Mouse (Mus musculus): ENCODE measurements around the gene Slc34a1. TPM values are rescaled to one million over a fixed set of nuclear protein-coding genes. Genes with fewer than 3 reads are reported as not detected.

The Slc34a1 gene
- polyA plus RNA-seq, 1 experiment: not detected

DNA sequence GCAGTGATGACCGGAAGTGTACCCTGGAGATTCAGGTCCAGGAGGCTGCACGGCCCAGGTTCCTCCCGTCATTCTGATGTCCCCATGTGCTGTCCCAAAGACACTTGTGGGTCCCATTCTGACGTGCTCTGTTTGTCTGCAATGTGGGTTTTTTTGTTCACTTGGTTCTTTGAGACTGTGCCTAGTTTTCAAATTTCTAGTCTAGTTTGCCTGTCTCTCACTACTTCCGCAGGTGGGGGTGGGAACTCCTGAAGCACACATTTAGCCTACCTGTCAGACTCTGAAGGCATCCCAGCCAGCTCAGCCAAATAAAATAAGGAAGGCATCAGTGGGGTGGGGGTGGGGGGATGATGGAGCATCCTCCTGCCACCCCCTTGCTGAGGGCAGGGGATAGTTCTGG lies 50.1 kb downstream of the Slc34a1 start:
- TF ChIP-seq GATA1 (IDR thresholded peaks at IDR 0.05; ENCODE audit: low read length): no peak

GRCm38 (mm10) chr13:55449205-55449604 lies 51.2 kb downstream of the Slc34a1 start:
- TF ChIP-seq GATA1 (IDR thresholded peaks at IDR 0.05; ENCODE audit: low read length): no peak

GRCm38 (mm10) chr13:55449679-55450441 lies 51.9 kb downstream of the Slc34a1 start:
- TF ChIP-seq GATA1 (IDR thresholded peaks at IDR 0.05; ENCODE audit: low read length): no peak

DNA sequence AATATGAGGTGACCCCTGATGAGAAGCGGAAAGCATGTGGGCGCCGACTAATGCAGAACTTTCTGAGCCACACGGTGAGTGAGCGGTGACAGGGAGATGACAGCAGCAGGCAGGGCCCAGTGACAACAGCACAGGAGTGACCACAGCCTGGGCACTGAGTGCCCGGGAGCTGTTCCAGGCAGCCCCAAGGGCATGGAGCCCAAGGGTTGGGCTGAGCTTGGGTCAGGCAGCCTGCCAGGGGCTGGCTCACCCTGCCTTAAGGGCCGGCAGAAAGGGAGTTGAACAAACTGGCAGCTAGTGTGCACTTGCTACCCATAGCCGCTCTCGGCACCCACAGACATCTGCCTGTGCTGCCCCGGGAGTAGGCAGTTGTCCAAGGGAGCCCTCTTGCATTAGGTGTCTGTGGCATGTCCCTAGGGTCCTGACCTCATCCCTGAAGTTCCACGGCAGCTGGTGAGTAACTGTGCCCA lies 52.6 kb downstream of the Slc34a1 start:
- no peak for TF ChIP-seq GATA1 (IDR thresholded peaks at IDR 0.05; ENCODE audit: low read length)

- TF ChIP-seq GATA1 (IDR thresholded peaks at IDR 0.05; ENCODE audit: low read length): no peak
These were observed 53.3 kb downstream of the Slc34a1 start for GRCm38 (mm10) chr13:55451296-55451695.

- TF ChIP-seq GATA1 (IDR thresholded peaks at IDR 0.05; ENCODE audit: low read length): no peak
These were observed 54.0 kb downstream of the Slc34a1 start for GRCm38 (mm10) chr13:55451785-55452549.

- TF ChIP-seq GATA1 (IDR thresholded peaks at IDR 0.05; ENCODE audit: low read length): no peak
These were observed 65.0 kb downstream of the Slc34a1 start for GRCm38 (mm10) chr13:55462965-55463364.

GRCm38 (mm10) chr13:55463399-55464026 lies 65.5 kb downstream of the Slc34a1 start:
- no peak for TF ChIP-seq GATA1 (IDR thresholded peaks at IDR 0.05; ENCODE audit: low read length)

GRCm38 (mm10) chr13:55464027-55464884 lies 66.3 kb downstream of the Slc34a1 start, which contains the start of gene Prr7:
Gene Prr7 (plus strand): TSS chr13:55464267.
- TF ChIP-seq GATA1 (IDR thresholded peaks at IDR 0.05; ENCODE audit: low read length): no peak

DNA sequence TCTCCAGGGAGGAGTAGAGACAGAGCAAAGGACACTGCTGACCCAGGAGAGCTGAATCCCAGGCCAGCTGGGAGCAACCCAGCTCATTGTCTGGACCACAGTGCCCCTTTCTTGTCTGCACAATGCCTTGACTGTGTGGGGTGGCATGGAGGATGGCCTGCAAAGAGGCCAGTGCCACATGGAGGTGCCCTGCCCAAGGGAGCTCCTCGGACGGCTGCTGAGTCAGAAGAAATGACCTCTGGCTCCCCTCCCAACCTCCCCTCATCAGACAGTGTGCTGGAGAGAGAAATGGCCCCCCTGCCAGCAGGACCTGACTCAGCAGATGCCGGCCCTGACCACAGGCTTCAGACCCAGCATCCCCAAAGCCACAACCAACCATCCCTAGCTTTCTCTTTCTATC lies 67.2 kb downstream of the Slc34a1 start:
- no peak for TF ChIP-seq GATA1 (IDR thresholded peaks at IDR 0.05; ENCODE audit: low read length)

Other genes starting within 250 kb of the Slc34a1 start
- not detected in 2 replicates for gene Fgfr4, start 245.5 kb upstream of the Slc34a1 start, polyA plus RNA-seq (2012)
- 13.7 and 14.1 TPM in 2 replicates for gene Nsd1, start 188.4 kb upstream of the Slc34a1 start, polyA plus RNA-seq (2012)
- 485 and 727 TPM in 2 replicates for gene Prelid1, start 77.7 kb upstream of the Slc34a1 start, polyA plus RNA-seq (2012)
- 107 and 132 TPM in 2 replicates for gene Rab24, start 76.2 kb upstream of the Slc34a1 start, polyA plus RNA-seq (2012)
- 10.1 and 10.8 TPM in 2 replicates for gene Mxd3, start 68.4 kb upstream of the Slc34a1 start, polyA plus RNA-seq (2012)
- 64.6 and 99.2 TPM in 2 replicates for gene Lman2, start 35.4 kb upstream of the Slc34a1 start, polyA plus RNA-seq (2012)
- 3.2 and 3.4 TPM in 2 replicates for gene Rgs14, start 28.5 kb upstream of the Slc34a1 start, polyA plus RNA-seq (2012)
- not detected in 2 replicates for gene Pfn3, start 17.0 kb downstream of the Slc34a1 start, polyA plus RNA-seq (2012)
- not detected in 2 replicates for gene F12, start 28.6 kb downstream of the Slc34a1 start, polyA plus RNA-seq (2012)
- gene Grk6, start 46.9 kb downstream of the Slc34a1 start, polyA plus RNA-seq (2012): 82.8 and 89.1 TPM in 2 replicates
- gene Prr7, start 66.1 kb downstream of the Slc34a1 start, polyA plus RNA-seq (2012): 4.6 and 6.8 TPM in 2 replicates
- gene Dbn1, start 89.9 kb downstream of the Slc34a1 start, polyA plus RNA-seq (2012): 0.03 TPM in 1 of 2 replicates, not detected in the other
- 65.8 and 78.9 TPM in 2 replicates for gene Pdlim7, start 115.5 kb downstream of the Slc34a1 start, polyA plus RNA-seq (2012)
- gene Dok3, start 131.1 kb downstream of the Slc34a1 start, polyA plus RNA-seq (2012): 1.1 and 1.3 TPM in 2 replicates
- gene Ddx41, start 138.5 kb downstream of the Slc34a1 start, polyA plus RNA-seq (2012): 82.6 and 88.1 TPM in 2 replicates
- 47.5 and 48.5 TPM in 2 replicates for gene Fam193b, start 172.9 kb downstream of the Slc34a1 start, polyA plus RNA-seq (2012)
- 180 and 194 TPM in 2 replicates for gene Tmed9, start 175.5 kb downstream of the Slc34a1 start, polyA plus RNA-seq (2012)
- 21.0 and 22.2 TPM in 2 replicates for gene B4galt7, start 201.7 kb downstream of the Slc34a1 start, polyA plus RNA-seq (2012)
- gene Caml, start 224.8 kb downstream of the Slc34a1 start, polyA plus RNA-seq (2012): 27.0 and 31.7 TPM in 2 replicates
- 40.6 and 42.0 TPM in 2 replicates for gene Ddx46, start 236.8 kb downstream of the Slc34a1 start, polyA plus RNA-seq (2012)

Measured in G1E-ER4 (cell line).